17 mouse cellular contexts compared by ENCODE assay signal in the genomic region with DNA sequence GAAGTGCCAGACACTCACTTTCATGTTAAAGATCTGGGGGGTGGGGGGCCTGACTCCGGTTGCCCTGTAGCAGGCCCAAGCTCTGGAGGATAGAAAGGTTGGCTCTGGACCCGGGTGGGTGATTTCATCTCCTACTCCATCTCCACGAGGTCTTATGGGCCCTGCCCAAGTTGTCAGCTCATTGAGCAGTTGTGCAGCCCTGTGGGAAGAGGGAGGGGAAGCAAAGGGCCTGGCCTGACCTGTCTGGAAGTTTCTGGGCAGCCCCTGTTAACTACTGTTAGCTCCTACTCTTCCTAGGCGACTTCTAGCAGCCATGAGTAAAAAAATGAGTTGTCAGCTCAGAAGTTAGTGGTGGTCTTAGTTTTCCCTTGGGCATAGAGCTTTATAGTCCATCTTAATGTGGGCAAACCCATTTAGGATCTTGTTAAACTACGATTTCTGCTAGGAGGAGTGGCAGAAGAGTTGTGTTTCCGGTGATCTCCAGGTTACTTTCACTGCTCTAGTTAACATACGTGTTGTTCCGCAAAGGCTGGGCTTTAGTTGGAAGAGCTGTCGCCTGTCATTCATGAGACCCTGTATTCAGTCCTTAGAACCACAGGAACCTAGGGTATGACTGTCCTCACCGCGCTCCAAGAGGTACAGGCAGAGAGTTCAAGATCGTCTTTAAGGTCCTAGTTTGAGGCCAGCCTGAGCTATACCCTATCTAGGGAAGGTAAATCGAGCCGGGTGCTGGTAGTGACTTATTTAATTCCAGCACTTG. TPM values are rescaled to one million over a fixed set of nuclear protein-coding genes. Genes with fewer than 3 reads are reported as not detected.
A peak's percentile ranks its signal among the peaks of the same experiment; 100 is the strongest.
DNase-seq lines count a peak whose midpoint lies in the region; ATAC-seq and TF ChIP-seq lines count a peak whose summit lies in the region.
"Had no signal": no experiment of that assay in that cellular context is flagged by ENCODE, and none has a peak within 500 bp of the region (broad histone marks: within the 10 kb centered on the region; RNA-seq: fewer than 3 reads in every experiment).

No protein-coding gene starts in this region.

- H3K27me3 ChIP-seq in lung, embryonic 15.5 days: no peaks in the 10 kb centered on the region
- H3K27me3 ChIP-seq in limb, embryonic 15.5 days: no peaks in the 10 kb centered on the region
- H3K27me3 ChIP-seq in small intestine, adult 2 months (ENCODE audit: control insufficient read depth, insufficient read depth, low read length): no peaks in the 10 kb centered on the region
- H3K27me3 ChIP-seq in hindbrain, embryonic 11.5 days (ENCODE audit: control insufficient read depth, insufficient read depth, low read length): no peaks in the 10 kb centered on the region
- H3K27me3 ChIP-seq: embryonic facial prominence, embryonic 13.5 days; forebrain, embryonic 15.5 days; Patski had no signal

- WGBS in lung, embryonic 15.5 days: 72% methylated on average over 14 of the region's 14 CpGs
- 81% methylated on average over 14 of the region's 14 CpGs for WGBS in bone marrow, adult 2 months
- 74% methylated on average over 14 of the region's 14 CpGs for WGBS in limb, embryonic 15.5 days
- 61% methylated on average over 14 of the region's 14 CpGs for WGBS in small intestine, adult 2 months
- 81% methylated on average over 14 of the region's 14 CpGs for WGBS in hindbrain, embryonic 11.5 days

- no peak overlapping the region for H3K4me3 ChIP-seq in lung, embryonic 15.5 days
- no peak overlapping the region for H3K4me3 ChIP-seq in bone marrow, adult 2 months (replicated peaks; ENCODE audit: control insufficient read depth, low read depth, low read length)
- H3K4me3 ChIP-seq in limb, embryonic 15.5 days: no peak overlapping the region
- no peak overlapping the region for H3K4me3 ChIP-seq in small intestine, adult 2 months (ENCODE audit: low read depth, low read length)
- no peak overlapping the region for H3K4me3 ChIP-seq in hindbrain, embryonic 11.5 days (ENCODE audit: low read depth, low read length)
- H3K4me3 ChIP-seq: embryonic facial prominence, embryonic 13.5 days; forebrain, embryonic 15.5 days; heart, adult 2 months had no signal

- ATAC-seq in lung, embryonic 15.5 days (ENCODE audit: borderline replicate concordance, extremely low read depth, low FRiP score, low TSS enrichment): no peak
- ATAC-seq in limb, embryonic 15.5 days (ENCODE audit: insufficient number of reproducible peaks, low FRiP score, low TSS enrichment, low read depth): no peak
- no peak for ATAC-seq in hindbrain, embryonic 11.5 days (ENCODE audit: low FRiP score)
- ATAC-seq: forebrain, embryonic 15.5 days; Patski had no signal

- peaks cover 29% of the 10 kb centered on the region for H3K4me1 ChIP-seq in lung, embryonic 15.5 days
- no peaks in the 10 kb centered on the region for H3K4me1 ChIP-seq in bone marrow, adult 2 months (ENCODE audit: control insufficient read depth, insufficient read depth, low read length)
- H3K4me1 ChIP-seq in limb, embryonic 15.5 days: peaks cover 26% of the 10 kb centered on the region
- H3K4me1 ChIP-seq in small intestine, adult 2 months (ENCODE audit: control insufficient read depth, insufficient read depth, insufficient read length, low read length): peaks cover 12% of the 10 kb centered on the region; the same call in 1 of the 2 replicates
- peaks cover 3% of the 10 kb centered on the region; the same call in 1 of the 2 replicates for H3K4me1 ChIP-seq in hindbrain, embryonic 11.5 days (replicated peaks; ENCODE audit: control insufficient read depth, insufficient read depth, low read length)

- H3K9me3 ChIP-seq in lung, embryonic 15.5 days: no peaks in the 10 kb centered on the region
- H3K9me3 ChIP-seq in limb, embryonic 15.5 days: no peaks in the 10 kb centered on the region
- no peaks in the 10 kb centered on the region for H3K9me3 ChIP-seq in hindbrain, embryonic 11.5 days (ENCODE audit: control insufficient read depth, low read length)
- H3K9me3 ChIP-seq: embryonic facial prominence, embryonic 13.5 days; forebrain, embryonic 15.5 days had no signal

- H3K36me3 ChIP-seq in lung, embryonic 15.5 days: peaks cover 22% of the 10 kb centered on the region
- peaks cover 17% of the 10 kb centered on the region; the same call in 1 of the 2 replicates for H3K36me3 ChIP-seq in limb, embryonic 15.5 days
- H3K36me3 ChIP-seq in small intestine, adult 2 months (ENCODE audit: control insufficient read depth, insufficient read depth, low read length): peaks cover 4% of the 10 kb centered on the region; the same call in 1 of the 2 replicates
- 0 out of 2 replicates have a peak, but pooled peaks cover 3% of the 10 kb centered on the region for H3K36me3 ChIP-seq in hindbrain, embryonic 11.5 days (ENCODE audit: control insufficient read depth, insufficient read depth, low read length)

- no peak for TF ChIP-seq CTCF in bone marrow, adult 2 months (IDR thresholded peaks at IDR 0.05; ENCODE audit: control insufficient read depth, insufficient read depth, low read length)
- TF ChIP-seq CTCF in small intestine, adult 2 months (IDR thresholded peaks at IDR 0.05; ENCODE audit: extremely low read depth, insufficient read length, insufficient replicate concordance, low read depth, low read length): no peak

- 0 out of 2 replicates have a peak overlapping the region, but pooled peaks have one; percentile 15 for H3K27ac ChIP-seq in lung, embryonic 15.5 days
- peak overlapping the region; percentile 58 for H3K27ac ChIP-seq in bone marrow, adult 2 months (ENCODE audit: control insufficient read depth, insufficient read depth, low read depth, low read length, poor library complexity)
- H3K27ac ChIP-seq in limb, embryonic 15.5 days: peak overlapping the region; percentile 8; the same call in 1 of the 2 replicates
- H3K27ac ChIP-seq in small intestine, adult 2 months (ENCODE audit: insufficient read depth, low read depth, low read length): peak overlapping the region; percentile 14
- no peak overlapping the region for H3K27ac ChIP-seq in hindbrain, embryonic 11.5 days (ENCODE audit: low read depth, low read length)
- H3K27ac ChIP-seq: embryonic facial prominence, embryonic 13.5 days; forebrain, embryonic 15.5 days; heart, adult 2 months had no signal

- no peak overlapping the region for H3K4me2 ChIP-seq in lung, embryonic 15.5 days
- no peak overlapping the region for H3K4me2 ChIP-seq in limb, embryonic 15.5 days
- H3K4me2 ChIP-seq in hindbrain, embryonic 11.5 days (replicated peaks; ENCODE audit: low read depth, low read length): no peak overlapping the region
- H3K4me2 ChIP-seq: embryonic facial prominence, embryonic 13.5 days; forebrain, embryonic 15.5 days had no signal

- no peak for TF ChIP-seq POLR2A in bone marrow, adult 2 months (IDR thresholded peaks at IDR 0.05; ENCODE audit: borderline replicate concordance, control insufficient read depth, low read depth, low read length)
- TF ChIP-seq POLR2A in small intestine, adult 2 months (IDR thresholded peaks at IDR 0.05; ENCODE audit: low read depth, low read length): no peak

- no peak overlapping the region for H3K9ac ChIP-seq in lung, embryonic 15.5 days
- H3K9ac ChIP-seq in limb, embryonic 15.5 days: no peak overlapping the region
- H3K9ac ChIP-seq in hindbrain, embryonic 11.5 days (ENCODE audit: low read depth, low read length): no peak overlapping the region
- H3K9ac ChIP-seq: embryonic facial prominence, embryonic 13.5 days; forebrain, embryonic 15.5 days had no signal

- DNase-seq in lung, postnatal 25 days (ENCODE audit: low spot score): no peak
- no peak for DNase-seq in hindbrain, embryonic 11.5 days (ENCODE audit: low spot score)
- DNase-seq in cerebellum, postnatal 4 days (ENCODE audit: low spot score in 2 of 2): no peak
- DNase-seq: cerebellum, adult 11 months; cerebellum, postnatal 25 days; gastrocnemius, postnatal 10 days; heart, adult 2 months; left cerebral cortex, postnatal 4 days; midbrain, embryonic 14.5 days; right cerebral cortex, postnatal 14 days had no signal

RNA-seq across cellular contexts. Expression of a gene that starts 3.7 kb away (rescaled TPM):
- polyA plus RNA-seq in lung, embryonic 15.5 days (2015; fragmentation: Nextera tagmentation; extraction: Ambion mirVana): 554 and 590 TPM in 2 replicates
- polyA plus RNA-seq in bone marrow, adult 2 months (2011; ENCODE audit: insufficient read depth, insufficient read length, low replicate concordance, missing spikeins): 261 and 459 TPM in 2 replicates
- polyA plus RNA-seq in limb, embryonic 15.5 days (2015; fragmentation: Nextera tagmentation; extraction: Ambion mirVana): 293 and 311 TPM in 2 replicates
- polyA plus RNA-seq in small intestine, adult 2 months (2012; rRNA removed): 39.1 and 91.2 TPM in 2 replicates
- polyA plus RNA-seq in hindbrain, embryonic 11.5 days (2014; fragmentation: Nextera tagmentation; extraction: Ambion mirVana): 498 and 520 TPM in 2 replicates

RNA-seq across cellular contexts. Expression of a gene that starts 6.4 kb away (rescaled TPM):
- 2.0 and 9.7 TPM in 2 replicates for polyA plus RNA-seq in lung, embryonic 15.5 days (2015; fragmentation: Nextera tagmentation; extraction: Ambion mirVana)
- 9.6 and 12.2 TPM in 2 replicates for polyA plus RNA-seq in bone marrow, adult 2 months (2011; ENCODE audit: insufficient read depth, insufficient read length, low replicate concordance, missing spikeins)
- polyA plus RNA-seq in limb, embryonic 15.5 days (2015; fragmentation: Nextera tagmentation; extraction: Ambion mirVana): 350 and 1,119 TPM in 2 replicates
- polyA plus RNA-seq in small intestine, adult 2 months (2012; rRNA removed): not detected in 2 replicates
- 4.8 and 7.1 TPM in 2 replicates for polyA plus RNA-seq in hindbrain, embryonic 11.5 days (2014; fragmentation: Nextera tagmentation; extraction: Ambion mirVana)
- polyA plus RNA-seq: heart, adult 2 months; midbrain, embryonic 14.5 days had no signal

RNA-seq across cellular contexts. Expression of a gene that starts 12.2 kb away (rescaled TPM):
- polyA plus RNA-seq in lung, embryonic 15.5 days (2015; fragmentation: Nextera tagmentation; extraction: Ambion mirVana): 24.4 and 27.0 TPM in 2 replicates
- polyA plus RNA-seq in bone marrow, adult 2 months (2011; ENCODE audit: insufficient read depth, insufficient read length, low replicate concordance, missing spikeins): 2.3 and 5.8 TPM in 2 replicates
- polyA plus RNA-seq in limb, embryonic 15.5 days (2015; fragmentation: Nextera tagmentation; extraction: Ambion mirVana): 33.8 and 40.5 TPM in 2 replicates
- 9.7 and 19.2 TPM in 2 replicates for polyA plus RNA-seq in small intestine, adult 2 months (2012; rRNA removed)
- 8.6 and 11.6 TPM in 2 replicates for polyA plus RNA-seq in hindbrain, embryonic 11.5 days (2014; fragmentation: Nextera tagmentation; extraction: Ambion mirVana)

RNA-seq across cellular contexts. Expression of a gene that starts 27.6 kb away (rescaled TPM):
- 70.5 and 71.3 TPM in 2 replicates for polyA plus RNA-seq in lung, embryonic 15.5 days (2015; fragmentation: Nextera tagmentation; extraction: Ambion mirVana)
- polyA plus RNA-seq in bone marrow, adult 2 months (2011; ENCODE audit: insufficient read depth, insufficient read length, low replicate concordance, missing spikeins): 35.3 and 47.6 TPM in 2 replicates
- 61.0 and 63.9 TPM in 2 replicates for polyA plus RNA-seq in limb, embryonic 15.5 days (2015; fragmentation: Nextera tagmentation; extraction: Ambion mirVana)
- polyA plus RNA-seq in small intestine, adult 2 months (2012; rRNA removed): 20.9 and 37.8 TPM in 2 replicates
- polyA plus RNA-seq in hindbrain, embryonic 11.5 days (2014; fragmentation: Nextera tagmentation; extraction: Ambion mirVana): 79.4 and 81.5 TPM in 2 replicates

RNA-seq across cellular contexts. Expression of a gene that starts 27.7 kb away (rescaled TPM):
- 1.9 and 2.3 TPM in 2 replicates for polyA plus RNA-seq in lung, embryonic 15.5 days (2015; fragmentation: Nextera tagmentation; extraction: Ambion mirVana)
- 2.1 and 2.2 TPM in 2 replicates for polyA plus RNA-seq in bone marrow, adult 2 months (2011; ENCODE audit: insufficient read depth, insufficient read length, low replicate concordance, missing spikeins)
- polyA plus RNA-seq in limb, embryonic 15.5 days (2015; fragmentation: Nextera tagmentation; extraction: Ambion mirVana): 0.41 and 0.50 TPM in 2 replicates
- polyA plus RNA-seq in small intestine, adult 2 months (2012; rRNA removed): 0.06 and 0.75 TPM in 2 replicates
- polyA plus RNA-seq in hindbrain, embryonic 11.5 days (2014; fragmentation: Nextera tagmentation; extraction: Ambion mirVana): 0.53 and 1.0 TPM in 2 replicates

Comparison
In these comparisons a context has a peak if more than half of its experiments do, and no peak if none do; other contexts are left out.
1. RNA of a gene that starts 6.4 kb away (polyA plus RNA-seq): 350 to 1,119 TPM in limb, embryonic 15.5 days; 9.6 to 12.2 TPM in bone marrow, adult 2 months, 4.8 to 7.1 TPM in hindbrain, embryonic 11.5 days, 2.0 to 9.7 TPM in lung, embryonic 15.5 days and not detected in small intestine, adult 2 months; every median in the first group is over 10 times any median in the second.